9 mouse cellular contexts compared by ENCODE assay signal in genomic region chr7:110728876-110729275, GRCm38 (mm10). TPM values are rescaled to one million over a fixed set of nuclear protein-coding genes. Genes with fewer than 3 reads are reported as not detected.
DNase-seq lines count a peak whose midpoint lies in the region; ATAC-seq and TF ChIP-seq lines count a peak whose summit lies in the region.
"Had no signal": no experiment of that assay in that cellular context is flagged by ENCODE, and none has a peak within 500 bp of the region (broad histone marks: within the 10 kb centered on the region; RNA-seq: fewer than 3 reads in every experiment).

No protein-coding gene starts in this region.

- no peaks in the 10 kb centered on the region for H3K36me3 ChIP-seq in kidney, adult 2 months (ENCODE audit: control insufficient read depth, insufficient read depth, low read length)
- H3K36me3 ChIP-seq in kidney, embryonic 15.5 days: no peaks in the 10 kb centered on the region
- no peaks in the 10 kb centered on the region for H3K36me3 ChIP-seq in hindbrain, embryonic 14.5 days (replicated peaks; ENCODE audit: control insufficient read depth, insufficient read depth)
- no peaks in the 10 kb centered on the region for H3K36me3 ChIP-seq in midbrain, embryonic 16.5 days (ENCODE audit: control insufficient read depth, insufficient read depth, low read length)
- H3K36me3 ChIP-seq: embryonic facial prominence, embryonic 12.5 days had no signal

- H3K4me1 ChIP-seq in kidney, adult 2 months (ENCODE audit: control insufficient read depth, insufficient read depth, low read length): no peaks in the 10 kb centered on the region
- peaks cover 18% of the 10 kb centered on the region for H3K4me1 ChIP-seq in kidney, embryonic 15.5 days
- peaks cover 7% of the 10 kb centered on the region; the same call in 1 of the 2 replicates for H3K4me1 ChIP-seq in hindbrain, embryonic 14.5 days (replicated peaks; ENCODE audit: control insufficient read depth, insufficient read depth, low read length)
- peaks cover 4% of the 10 kb centered on the region; the same call in 1 of the 2 replicates for H3K4me1 ChIP-seq in midbrain, embryonic 16.5 days (ENCODE audit: control insufficient read depth, insufficient read depth, low read length)

- H3K4me3 ChIP-seq in kidney, adult 2 months (ENCODE audit: insufficient read depth, low read depth, low read length): no peak overlapping the region
- H3K4me3 ChIP-seq in kidney, embryonic 15.5 days (replicated peaks): no peak overlapping the region
- H3K4me3 ChIP-seq in hindbrain, embryonic 14.5 days (replicated peaks; ENCODE audit: low read length): no peak overlapping the region
- no peak overlapping the region for H3K4me3 ChIP-seq in midbrain, embryonic 16.5 days (ENCODE audit: low read depth, low read length)
- H3K4me3 ChIP-seq: embryonic facial prominence, embryonic 12.5 days had no signal

- no peak overlapping the region for H3K27ac ChIP-seq in kidney, adult 2 months (ENCODE audit: insufficient read depth, low read depth, low read length)
- no peak overlapping the region for H3K27ac ChIP-seq in kidney, embryonic 15.5 days
- 0 out of 2 replicates have a peak overlapping the region, but pooled peaks have one; percentile 47 for H3K27ac ChIP-seq in hindbrain, embryonic 14.5 days
- H3K27ac ChIP-seq in midbrain, embryonic 16.5 days (ENCODE audit: low read length): peak overlapping the region; percentile 38; the same call in 1 of the 2 replicates
- H3K27ac ChIP-seq: embryonic facial prominence, embryonic 12.5 days had no signal

- H3K4me2 ChIP-seq in kidney, embryonic 15.5 days: no peak overlapping the region
- H3K4me2 ChIP-seq in hindbrain, embryonic 14.5 days (replicated peaks): no peak overlapping the region
- no peak overlapping the region for H3K4me2 ChIP-seq in midbrain, embryonic 16.5 days (ENCODE audit: low read length)
- H3K4me2 ChIP-seq: embryonic facial prominence, embryonic 12.5 days had no signal

- H3K9ac ChIP-seq in kidney, embryonic 15.5 days: no peak overlapping the region
- H3K9ac ChIP-seq in hindbrain, embryonic 14.5 days: no peak overlapping the region
- no peak overlapping the region for H3K9ac ChIP-seq in midbrain, embryonic 16.5 days (ENCODE audit: low read depth, low read length)
- H3K9ac ChIP-seq: embryonic facial prominence, embryonic 12.5 days had no signal

- WGBS in kidney, adult 2 months: 60% methylated on average over 3 of the region's 3 CpGs
- 59% methylated on average over 3 of the region's 3 CpGs for WGBS in kidney, embryonic 15.5 days
- 59% methylated on average over 3 of the region's 3 CpGs for WGBS in hindbrain, embryonic 14.5 days
- WGBS in midbrain, embryonic 16.5 days: 55% methylated on average over 3 of the region's 3 CpGs

- no peaks in the 10 kb centered on the region for H3K9me3 ChIP-seq in kidney, embryonic 15.5 days (replicated peaks)
- H3K9me3 ChIP-seq in hindbrain, embryonic 14.5 days (ENCODE audit: control insufficient read depth, low read length): no peaks in the 10 kb centered on the region
- no peaks in the 10 kb centered on the region for H3K9me3 ChIP-seq in midbrain, embryonic 16.5 days (replicated peaks; ENCODE audit: control insufficient read depth, low read length, poor library complexity, severe bottlenecking)
- H3K9me3 ChIP-seq: embryonic facial prominence, embryonic 12.5 days had no signal

- no peak for TF ChIP-seq POLR2A in kidney, adult 2 months (IDR thresholded peaks at IDR 0.05; ENCODE audit: low read depth, low read length)

- peak; percentile 58 for DNase-seq in kidney, adult 2 months
- peak; percentile 40 to 47 for DNase-seq in B cell, adult 2 months
- DNase-seq in adrenal gland, adult 18-20 months (ENCODE audit: low spot score in 2 of 2): peak; percentile 40 to 43
- DNase-seq in hindbrain, embryonic 14.5 days (ENCODE audit: low spot score): no peak
- DNase-seq in urinary bladder, postnatal 4 days (ENCODE audit: low spot score in 2 of 2): no peak
- DNase-seq in frontal cortex, postnatal 10 days (ENCODE audit: low spot score in 2 of 2): no peak

- peak; percentile 63 for TF ChIP-seq CTCF in kidney, adult 2 months (conservative IDR thresholded peaks at IDR 0.05; ENCODE audit: insufficient read depth, insufficient read length, low read depth, low read length)

- no peak for ATAC-seq in kidney, embryonic 15.5 days (replicated peaks; ENCODE audit: low FRiP score)
- no peak; the same call in 1 of the 2 replicates for ATAC-seq in hindbrain, embryonic 14.5 days (ENCODE audit: low FRiP score)
- no peak for ATAC-seq in midbrain, embryonic 16.5 days

- H3K27me3 ChIP-seq in kidney, adult 2 months (replicated peaks; ENCODE audit: control insufficient read depth, insufficient read depth, low read length): no peaks in the 10 kb centered on the region
- no peaks in the 10 kb centered on the region for H3K27me3 ChIP-seq in kidney, embryonic 15.5 days
- no peaks in the 10 kb centered on the region for H3K27me3 ChIP-seq in hindbrain, embryonic 14.5 days (ENCODE audit: control insufficient read depth, insufficient read depth, low read length)
- no peaks in the 10 kb centered on the region for H3K27me3 ChIP-seq in midbrain, embryonic 16.5 days (ENCODE audit: control insufficient read depth, insufficient read depth, low read depth, low read length)
- H3K27me3 ChIP-seq: embryonic facial prominence, embryonic 12.5 days had no signal

RNA-seq across cellular contexts. Expression of gene Ampd3, which starts 39.1 kb away (rescaled TPM):
- polyA plus RNA-seq in kidney, adult 2 months (2012; rRNA removed): 23.4 and 26.4 TPM in 2 replicates
- polyA plus RNA-seq in kidney, embryonic 15.5 days (2015; fragmentation: Nextera tagmentation; extraction: Ambion mirVana): 7.1 and 9.8 TPM in 2 replicates
- 10 to 100 TPM; 18.8 to 22.6 TPM for total RNA-seq in adrenal gland, adult 18-20 months (2021)
- polyA plus RNA-seq in hindbrain, embryonic 14.5 days (2014; fragmentation: Nextera tagmentation; extraction: Ambion mirVana): 8.8 and 10.8 TPM in 2 replicates
- polyA plus RNA-seq in midbrain, embryonic 16.5 days (2015; fragmentation: Nextera tagmentation; extraction: Ambion mirVana): 10.3 and 13.9 TPM in 2 replicates

Comparison
In these comparisons a context has a peak if more than half of its experiments do, and no peak if none do; other contexts are left out.
1. DNase-seq: peak in kidney, adult 2 months (single experiment), B cell, adult 2 months (2 of 2) and adrenal gland, adult 18-20 months (2 of 2); none in hindbrain, embryonic 14.5 days (single experiment), urinary bladder, postnatal 4 days (0 of 2) and frontal cortex, postnatal 10 days (0 of 2).
2. H3K27ac ChIP-seq: peak in hindbrain, embryonic 14.5 days (single experiment) and midbrain, embryonic 16.5 days (single experiment); none in kidney, adult 2 months (single experiment) and kidney, embryonic 15.5 days (single experiment).